Comparison of ENCODE assay signal across 9 mouse cellular contexts in the genomic region with DNA sequence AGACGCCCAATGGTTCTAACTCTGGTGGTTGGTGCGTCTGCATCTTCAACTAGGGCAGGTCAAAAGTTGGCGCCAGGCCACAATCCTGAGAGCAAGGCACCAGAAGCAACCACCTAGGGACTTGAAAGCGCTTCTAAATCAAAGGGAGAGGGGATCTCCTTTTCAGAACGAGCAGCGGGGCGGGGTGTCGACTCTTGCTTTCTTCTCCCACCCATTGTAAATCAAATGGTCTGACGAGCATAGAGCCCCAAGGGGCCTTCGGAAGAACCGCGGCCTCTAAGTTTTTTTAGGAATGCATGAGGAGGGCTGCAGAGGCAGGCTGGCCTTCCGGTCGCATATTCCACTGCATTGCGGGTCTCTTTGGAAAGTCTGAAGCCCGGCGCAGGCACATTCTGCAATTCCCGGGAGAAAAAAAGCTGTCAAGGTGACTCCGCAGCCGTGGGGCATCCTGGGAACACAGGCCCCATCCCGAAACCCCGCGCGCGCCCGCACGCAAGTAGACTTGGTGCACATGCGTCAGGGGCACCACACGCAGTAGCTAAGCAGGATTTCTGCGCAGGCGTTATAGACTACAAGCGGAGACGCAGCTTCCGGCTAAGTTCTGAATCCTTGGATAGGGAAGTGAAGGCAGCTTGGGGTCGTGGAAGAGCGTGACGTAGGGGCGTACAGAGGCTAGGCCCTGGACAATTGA. TPM values are rescaled to one million over a fixed set of nuclear protein-coding genes. Genes with fewer than 3 reads are reported as not detected.
A peak's percentile ranks its signal among the peaks of the same experiment; 100 is the strongest.
DNase-seq lines count a peak whose midpoint lies in the region; ATAC-seq and TF ChIP-seq lines count a peak whose summit lies in the region.
"Had no signal": no experiment of that assay in that cellular context is flagged by ENCODE, and none has a peak within 500 bp of the region (broad histone marks: within the 10 kb centered on the region; RNA-seq: fewer than 3 reads in every experiment).

No protein-coding gene starts in this region.

- 1% methylated on average over 38 of the region's 38 CpGs for WGBS in forebrain, embryonic 13.5 days
- 2% methylated on average over 38 of the region's 38 CpGs for WGBS in heart, postnatal 0 days
- 2% methylated on average over 38 of the region's 38 CpGs for WGBS in liver, embryonic 13.5 days (ENCODE audit: insufficient replicate concordance)
- WGBS in neural tube, embryonic 11.5 days = 2% methylated on average over 38 of the region's 38 CpGs

- peak; percentile 86 for DNase-seq in CD4-positive, CD25-positive, alpha-beta regulatory T cell, adult 2 months (ENCODE audit: low read depth, low spot score)
- DNase-seq in c-Kit-positive CD71-positive TER-119-negative erythroid progenitor cells, embryonic 14.5 days (ENCODE audit: low read depth) = peak; percentile 16
- DNase-seq in heart, postnatal 0 days (ENCODE audit: low spot score) = peak; percentile 87
- peak; percentile 90 to 95 for DNase-seq in kidney, postnatal 25 days
- peak; percentile 46 for DNase-seq in liver, embryonic 13.5 days
- DNase-seq in neural tube, embryonic 11.5 days (ENCODE audit: low spot score) = peak; percentile 87
- DNase-seq in telencephalon, adult 2 months (ENCODE audit: low read depth, low spot score) = peak; percentile 98

- peak overlapping the region; percentile 68 for H3K9ac ChIP-seq in forebrain, embryonic 13.5 days
- H3K9ac ChIP-seq in heart, postnatal 0 days (replicated peaks; ENCODE audit: low read depth, low read length) = peak overlapping the region; percentile 37
- H3K9ac ChIP-seq in liver, embryonic 13.5 days = peak overlapping the region; percentile 56
- H3K9ac ChIP-seq in neural tube, embryonic 11.5 days (ENCODE audit: low read length) = peak overlapping the region; percentile 24

- H3K4me1 ChIP-seq in forebrain, embryonic 13.5 days = peaks cover 11% of the 10 kb centered on the region
- H3K4me1 ChIP-seq in heart, postnatal 0 days (ENCODE audit: control insufficient read depth, insufficient read depth) = peaks cover 5% of the 10 kb centered on the region; the same call in 1 of the 2 replicates
- peaks cover 14% of the 10 kb centered on the region for H3K4me1 ChIP-seq in liver, embryonic 13.5 days (replicated peaks)
- no peaks in the 10 kb centered on the region for H3K4me1 ChIP-seq in neural tube, embryonic 11.5 days (ENCODE audit: control insufficient read depth, insufficient read depth, low read length)

- H3K4me2 ChIP-seq in forebrain, embryonic 13.5 days = peak overlapping the region; percentile 76
- H3K4me2 ChIP-seq in heart, postnatal 0 days (ENCODE audit: low read depth, low read length) = peak overlapping the region; percentile 70
- H3K4me2 ChIP-seq in liver, embryonic 13.5 days = peak overlapping the region; percentile 66
- peak overlapping the region; percentile 38 for H3K4me2 ChIP-seq in neural tube, embryonic 11.5 days (ENCODE audit: low read depth)

- peak overlapping the region; percentile 81 for H3K27ac ChIP-seq in forebrain, embryonic 13.5 days
- peak overlapping the region; percentile 75 for H3K27ac ChIP-seq in heart, postnatal 0 days (ENCODE audit: low read depth)
- no peak overlapping the region for H3K27ac ChIP-seq in liver, embryonic 13.5 days
- H3K27ac ChIP-seq in neural tube, embryonic 11.5 days (ENCODE audit: low read depth, low read length) = peak overlapping the region; percentile 31; the same call in 1 of the 2 replicates

- no peaks in the 10 kb centered on the region for H3K36me3 ChIP-seq in forebrain, embryonic 13.5 days (ENCODE audit: poor library complexity, severe bottlenecking)
- H3K36me3 ChIP-seq in heart, postnatal 0 days (replicated peaks; ENCODE audit: control insufficient read depth, insufficient read depth, low read length) = no peaks in the 10 kb centered on the region
- no peaks in the 10 kb centered on the region for H3K36me3 ChIP-seq in liver, embryonic 13.5 days
- no peaks in the 10 kb centered on the region for H3K36me3 ChIP-seq in neural tube, embryonic 11.5 days (ENCODE audit: control insufficient read depth, insufficient read depth, low read length)

- H3K27me3 ChIP-seq in forebrain, embryonic 13.5 days = 0 out of 2 replicates have a peak, but pooled peaks cover 8% of the 10 kb centered on the region
- H3K27me3 ChIP-seq in heart, postnatal 0 days (ENCODE audit: control insufficient read depth, insufficient read depth, low read length) = no peaks in the 10 kb centered on the region
- H3K27me3 ChIP-seq in liver, embryonic 13.5 days = no peaks in the 10 kb centered on the region; the same call in 1 of the 2 replicates
- H3K27me3 ChIP-seq in neural tube, embryonic 11.5 days (ENCODE audit: control insufficient read depth, insufficient read depth, low read length) = no peaks in the 10 kb centered on the region

- H3K4me3 ChIP-seq in forebrain, embryonic 13.5 days = peak overlapping the region; percentile 45
- peak overlapping the region; percentile 46 for H3K4me3 ChIP-seq in heart, postnatal 0 days (ENCODE audit: low read depth, low read length)
- peak overlapping the region; percentile 45 for H3K4me3 ChIP-seq in liver, embryonic 13.5 days (replicated peaks)
- peak overlapping the region; percentile 29 for H3K4me3 ChIP-seq in neural tube, embryonic 11.5 days (ENCODE audit: low read depth, low read length)

- peak; percentile 98 for ATAC-seq in forebrain, embryonic 13.5 days
- peak; percentile 92 for ATAC-seq in heart, postnatal 0 days (ENCODE audit: insufficient read depth, low read depth)
- ATAC-seq in liver, embryonic 13.5 days (ENCODE audit: low read depth) = peak; percentile 77
- peak; percentile 93 for ATAC-seq in neural tube, embryonic 11.5 days (ENCODE audit: insufficient read depth, low FRiP score, low TSS enrichment)

- TF ChIP-seq CTCF in heart, postnatal 0 days (IDR thresholded peaks at IDR 0.05; ENCODE audit: low read depth) = no peak

- H3K9me3 ChIP-seq in forebrain, embryonic 13.5 days (replicated peaks) = no peaks in the 10 kb centered on the region
- H3K9me3 ChIP-seq in heart, postnatal 0 days (replicated peaks; ENCODE audit: control insufficient read depth, low read length) = no peaks in the 10 kb centered on the region
- H3K9me3 ChIP-seq in liver, embryonic 13.5 days (replicated peaks) = no peaks in the 10 kb centered on the region
- no peaks in the 10 kb centered on the region for H3K9me3 ChIP-seq in neural tube, embryonic 11.5 days (ENCODE audit: control insufficient read depth, low read length)

- TF ChIP-seq EP300 in heart, postnatal 0 days (IDR thresholded peaks at IDR 0.05; ENCODE audit: low read depth) = no peak

RNA-seq across cellular contexts. Expression of gene Sdcbp2, which starts 3.4 kb away (rescaled TPM):
- polyA plus RNA-seq in forebrain, embryonic 13.5 days (2015; fragmentation: Nextera tagmentation; extraction: Ambion mirVana) = 0.35 and 0.58 TPM in 2 replicates
- total RNA-seq in heart, postnatal 0 days (2014; rRNA removed; ENCODE audit: low replicate concordance) = 1.7 and 8.0 TPM in 2 replicates
- polyA plus RNA-seq in heart, postnatal 0 days (2015; fragmentation: Nextera tagmentation; extraction: Ambion mirVana) = 1.8 and 2.2 TPM in 2 replicates
- polyA plus RNA-seq in liver, embryonic 13.5 days (2015; fragmentation: Nextera tagmentation; extraction: Ambion mirVana) = 0.25 and 0.33 TPM in 2 replicates
- polyA plus RNA-seq in neural tube, embryonic 11.5 days (2014; fragmentation: Nextera tagmentation; extraction: Ambion mirVana) = 1.3 and 1.4 TPM in 2 replicates

RNA-seq across cellular contexts. Expression of gene Fkbp1a, which starts 33.6 kb away (rescaled TPM):
- polyA plus RNA-seq in forebrain, embryonic 13.5 days (2015; fragmentation: Nextera tagmentation; extraction: Ambion mirVana) = 529 and 558 TPM in 2 replicates
- 71.3 and 72.5 TPM in 2 replicates for total RNA-seq in heart, postnatal 0 days (2014; rRNA removed; ENCODE audit: low replicate concordance)
- 454 and 476 TPM in 2 replicates for polyA plus RNA-seq in heart, postnatal 0 days (2015; fragmentation: Nextera tagmentation; extraction: Ambion mirVana)
- 178 and 198 TPM in 2 replicates for polyA plus RNA-seq in liver, embryonic 13.5 days (2015; fragmentation: Nextera tagmentation; extraction: Ambion mirVana)
- polyA plus RNA-seq in neural tube, embryonic 11.5 days (2014; fragmentation: Nextera tagmentation; extraction: Ambion mirVana) = 656 and 663 TPM in 2 replicates

RNA-seq across cellular contexts. Expression of gene Snph, which starts 56.5 kb away (rescaled TPM):
- polyA plus RNA-seq in forebrain, embryonic 13.5 days (2015; fragmentation: Nextera tagmentation; extraction: Ambion mirVana) = 4.7 and 4.9 TPM in 2 replicates
- 0.11 and 0.15 TPM in 2 replicates for total RNA-seq in heart, postnatal 0 days (2014; rRNA removed; ENCODE audit: low replicate concordance)
- polyA plus RNA-seq in heart, postnatal 0 days (2015; fragmentation: Nextera tagmentation; extraction: Ambion mirVana) = 0.05 TPM in 1 of 2 replicates, not detected in the other
- 0.06 TPM in 1 of 2 replicates, not detected in the other for polyA plus RNA-seq in liver, embryonic 13.5 days (2015; fragmentation: Nextera tagmentation; extraction: Ambion mirVana)
- polyA plus RNA-seq in neural tube, embryonic 11.5 days (2014; fragmentation: Nextera tagmentation; extraction: Ambion mirVana) = 4.6 and 4.8 TPM in 2 replicates
- polyA plus RNA-seq: C2C12 had no signal

Comparison
In these comparisons a context has a peak if more than half of its experiments do, and no peak if none do; other contexts are left out.
1. DNase-seq: peak in every context shown above with its lines; median percentile 98 in telencephalon, adult 2 months; 92 in kidney, postnatal 25 days; 87 in heart, postnatal 0 days; 87 in neural tube, embryonic 11.5 days; 86 in CD4-positive, CD25-positive, alpha-beta regulatory T cell, adult 2 months; 46 in liver, embryonic 13.5 days; 16 in c-Kit-positive CD71-positive TER-119-negative erythroid progenitor cells, embryonic 14.5 days.